Mouse (Mus musculus) liver, embryonic 13.5 days (tissue): ENCODE measurements around the gene Arpc1a. TPM values are rescaled to one million over a fixed set of nuclear protein-coding genes. Genes with fewer than 3 reads are reported as not detected.

Source experiments
- ATAC-seq: fragments of 200-750 bp; cut with Nextera tagmentation; 2 replicates; pipeline ENCODE4 v1.8.0; 2017; ENCODE audit warnings: low read depth, mild to moderate bottlenecking, moderate number of reproducible peaks, moderate library complexity
- DNase-seq: peaks from one replicate; pipeline ENCODE4 v3.0.0; 2022
- H3K27ac ChIP-seq: fragments of 300-500 bp; sonication (generic); 2 replicates; pipeline ENCODE4 v1.5.1; 2015; ENCODE audit warnings: moderate library complexity, mild to moderate bottlenecking, inconsistent platforms
- H3K27me3 ChIP-seq: fragments of 300-500 bp; sonication (generic); 2 replicates; pipeline ENCODE4 v1.6.1; 2015; ENCODE audit warnings: mild to moderate bottlenecking, inconsistent platforms
- H3K36me3 ChIP-seq: fragments of 300-500 bp; sonication (generic); 2 replicates; pipeline ENCODE4 v1.6.1; 2015; ENCODE audit warnings: mild to moderate bottlenecking, inconsistent platforms
- H3K4me1 ChIP-seq: fragments of 300-500 bp; sonication (generic); replicated peaks from 2 replicates; pipeline ENCODE4 v1.6.1; 2015; ENCODE audit warnings: inconsistent platforms
- H3K4me2 ChIP-seq: fragments of 300-500 bp; sonication (generic); 2 replicates; pipeline ENCODE4 v1.6.1; 2015; ENCODE audit warnings: inconsistent platforms, mild to moderate bottlenecking, moderate library complexity
- H3K4me3 ChIP-seq: fragments of 300-500 bp; sonication (generic); replicated peaks from 2 replicates; pipeline ENCODE4 v1.5.1; 2015; ENCODE audit warnings: mild to moderate bottlenecking, inconsistent platforms
- H3K9ac ChIP-seq: fragments of 300-500 bp; sonication (generic); 2 replicates; pipeline ENCODE4 v1.6.1; 2015; ENCODE audit warnings: mild to moderate bottlenecking, inconsistent platforms
- H3K9me3 ChIP-seq: fragments of 300-500 bp; sonication (generic); replicated peaks from 2 replicates; pipeline ENCODE4 v1.6.1; 2016; ENCODE audit warnings: inconsistent platforms
- WGBS: fragments of 180-500 bp; shearing (Covaris S2); methylation state at CpG from one replicate; pipeline ENCODE4 v1.1.7; 2015; ENCODE audit not compliant: insufficient replicate concordance; 5-methylcytosine and 5-hydroxymethylcytosine counted together
- polyA plus RNA-seq: library from polyadenylated mRNA; unstranded; fragments of >200 nt; fragmentation: Nextera tagmentation; extraction: Ambion mirVana; gene quantifications from 2 replicates; pipeline ENCODE4 v1.2.1, GENCODE M21; 2015

Arpc1a gene
- polyA plus RNA-seq, 1 experiment from 2014 or later = 65.3 TPM

DNA sequence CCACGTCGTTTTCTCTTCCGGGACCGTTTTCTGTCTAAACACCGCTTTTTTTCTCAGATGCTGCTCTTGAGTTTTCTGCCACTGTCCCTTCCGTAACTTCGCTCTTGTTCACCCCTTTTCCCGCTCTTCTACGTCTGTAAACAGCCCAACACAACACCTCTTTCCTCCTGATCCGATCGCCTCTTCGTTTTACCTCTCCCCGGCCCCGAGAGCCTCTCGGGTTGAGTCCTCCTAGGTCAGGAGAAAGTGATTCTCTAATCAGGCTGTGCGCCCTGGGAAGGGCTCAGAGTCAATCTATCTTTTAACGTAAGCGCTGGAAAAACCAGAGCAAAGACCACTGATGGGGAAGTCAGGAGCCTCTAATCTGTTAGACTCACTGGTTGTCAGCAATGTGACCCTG is 57.0 kb downstream of the Arpc1a start:
- peak; percentile 50 for ATAC-seq
- peak overlapping the region; percentile 96 for H3K4me3 ChIP-seq

DNA sequence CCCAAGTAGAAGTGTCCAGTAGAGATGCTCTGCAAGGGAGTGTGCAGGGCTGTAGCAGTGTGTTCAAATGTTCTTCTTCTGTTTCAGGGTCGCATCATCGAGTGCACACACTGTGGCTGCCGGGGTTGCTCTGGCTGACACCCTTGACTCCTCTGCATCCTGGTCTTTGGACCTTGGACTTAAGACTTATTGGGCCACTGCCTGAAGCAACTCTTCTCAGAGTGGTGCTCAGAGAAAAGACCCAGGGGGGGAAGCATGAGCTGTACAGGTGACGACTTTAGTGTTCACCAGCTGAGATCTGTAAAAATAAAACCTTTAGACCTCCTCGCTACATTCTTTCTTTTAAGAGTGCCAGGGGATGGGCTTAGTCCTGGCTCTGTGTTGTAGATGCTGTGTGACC is 64.1 kb downstream of the Arpc1a start:
- no peak for ATAC-seq
- no peak for DNase-seq
- H3K9ac ChIP-seq = no peak overlapping the region
- WGBS = 84% methylated on average over 5 of the region's 5 CpGs
- H3K4me2 ChIP-seq = no peak overlapping the region
- H3K9me3 ChIP-seq = no peaks in the 10 kb centered on the region
- peaks cover 100% of the 10 kb centered on the region for H3K36me3 ChIP-seq
- H3K27ac ChIP-seq = no peak overlapping the region
- peaks cover 42% of the 10 kb centered on the region for H3K4me1 ChIP-seq
- no peaks in the 10 kb centered on the region for H3K27me3 ChIP-seq
- H3K4me3 ChIP-seq = no peak overlapping the region

More for the DNA sequence above, 57.0 kb downstream of the Arpc1a start:
- WGBS = under 1% methylated on average over 18 of the region's 18 CpGs
- H3K27me3 ChIP-seq = no peaks in the 10 kb centered on the region
- peaks cover 52% of the 10 kb centered on the region for H3K4me1 ChIP-seq
- H3K9me3 ChIP-seq = no peaks in the 10 kb centered on the region
- DNase-seq = peak; percentile 24
- H3K36me3 ChIP-seq = peaks cover 59% of the 10 kb centered on the region
- peak overlapping the region; percentile 95 for H3K27ac ChIP-seq
- H3K9ac ChIP-seq = peak overlapping the region; percentile 95
- peak overlapping the region; percentile 93 for H3K4me2 ChIP-seq

DNA sequence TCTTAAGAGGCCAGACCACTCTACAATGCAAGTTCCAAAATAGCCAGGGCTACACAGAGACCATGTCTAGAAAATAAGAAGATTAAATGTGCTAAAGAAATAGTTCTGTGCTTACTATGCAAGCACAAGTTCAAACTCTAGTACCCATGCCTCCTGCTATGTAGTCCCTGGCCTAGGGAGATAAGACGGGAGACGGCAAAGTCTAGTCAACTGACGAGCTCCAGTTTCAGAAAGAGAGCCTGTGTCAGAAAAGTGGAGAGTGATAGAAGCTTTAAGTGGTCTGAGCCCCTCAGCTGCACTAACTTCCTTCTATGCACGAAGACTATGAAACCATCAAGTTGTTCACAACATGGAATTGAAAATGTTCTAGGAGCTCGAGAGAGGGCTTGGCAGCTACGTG is 65.7 kb downstream of the Arpc1a start:
- H3K4me1 ChIP-seq = peaks cover 46% of the 10 kb centered on the region
- no peak overlapping the region for H3K4me2 ChIP-seq
- no peak overlapping the region for H3K4me3 ChIP-seq
- no peaks in the 10 kb centered on the region for H3K27me3 ChIP-seq
- peak; percentile 29 for DNase-seq
- H3K9me3 ChIP-seq = no peaks in the 10 kb centered on the region
- 36% methylated on average over 6 of the region's 6 CpGs for WGBS
- H3K36me3 ChIP-seq = peaks cover 100% of the 10 kb centered on the region
- peak; percentile 65 for ATAC-seq
- H3K27ac ChIP-seq = peak overlapping the region; percentile 69
- H3K9ac ChIP-seq = no peak overlapping the region

DNA sequence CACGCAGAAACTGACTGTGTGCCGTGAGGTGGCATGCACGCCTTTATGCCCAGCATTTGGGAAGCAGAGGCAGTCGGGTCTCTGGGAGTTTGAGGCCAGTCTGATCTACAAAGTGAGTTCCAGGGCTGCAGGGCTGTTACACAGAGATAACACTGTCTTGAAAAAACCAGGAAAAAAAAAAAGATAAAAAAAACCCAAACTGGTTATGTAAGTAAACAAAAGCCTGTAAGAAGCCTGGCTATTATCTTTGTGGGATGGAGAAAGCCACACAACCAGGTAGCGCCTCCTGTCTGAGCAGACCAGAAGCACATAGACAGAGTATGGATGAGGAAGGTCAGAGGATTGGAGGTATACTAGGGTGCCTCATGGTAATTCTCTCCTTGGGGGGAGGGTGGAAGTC is 69.1 kb downstream of the Arpc1a start:
- DNase-seq = peak; percentile 40
- ATAC-seq = peak; percentile 60
- H3K27ac ChIP-seq = peak overlapping the region; percentile 75
- H3K4me2 ChIP-seq = peak overlapping the region; percentile 24; the same call in 1 of the 2 replicates
- no peak overlapping the region for H3K4me3 ChIP-seq
- H3K9me3 ChIP-seq = no peaks in the 10 kb centered on the region
- peak overlapping the region; percentile 17; the same call in 1 of the 2 replicates for H3K9ac ChIP-seq
- 46% methylated on average over 5 of the region's 5 CpGs for WGBS
- peaks cover 46% of the 10 kb centered on the region for H3K4me1 ChIP-seq
- H3K36me3 ChIP-seq = peaks cover 90% of the 10 kb centered on the region
- H3K27me3 ChIP-seq = no peaks in the 10 kb centered on the region

Other genes starting within 250 kb of the Arpc1a start
- 2.0 and 2.1 TPM in 2 replicates for gene Smurf1, start 118.0 kb upstream of the Arpc1a start, polyA plus RNA-seq
- not detected in 2 replicates for gene Gm4871, start 51.1 kb upstream of the Arpc1a start, polyA plus RNA-seq
- gene 1700018F24Rik, start 40.8 kb upstream of the Arpc1a start, polyA plus RNA-seq = not detected in 2 replicates
- 0.05 and 0.06 TPM in 2 replicates for gene Kpna7, start 200 bp downstream of the Arpc1a start, polyA plus RNA-seq
- gene Arpc1b, start 30.4 kb downstream of the Arpc1a start, polyA plus RNA-seq = 158 and 163 TPM in 2 replicates
- gene Pdap1, start 56.4 kb downstream of the Arpc1a start, polyA plus RNA-seq = 69.5 and 90.7 TPM in 2 replicates
- 164 and 177 TPM in 2 replicates for gene Bud31, start 56.5 kb downstream of the Arpc1a start, polyA plus RNA-seq
- 8.6 and 9.4 TPM in 2 replicates for gene Ptcd1, start 83.3 kb downstream of the Arpc1a start, polyA plus RNA-seq
- gene Cpsf4, start 83.4 kb downstream of the Arpc1a start, polyA plus RNA-seq = 32.4 and 34.7 TPM in 2 replicates
- 566 and 569 TPM in 2 replicates for gene Atp5j2, start 108.2 kb downstream of the Arpc1a start, polyA plus RNA-seq
- gene Zkscan14, start 118.0 kb downstream of the Arpc1a start, polyA plus RNA-seq = 5.9 and 6.0 TPM in 2 replicates
- 3.7 and 4.3 TPM in 2 replicates for gene Zkscan5, start 120.7 kb downstream of the Arpc1a start, polyA plus RNA-seq
- 18.6 and 21.8 TPM in 2 replicates for gene Zfp655, start 147.9 kb downstream of the Arpc1a start, polyA plus RNA-seq
- gene Zscan25, start 196.7 kb downstream of the Arpc1a start, polyA plus RNA-seq = 0.10 and 0.18 TPM in 2 replicates